Mouse (Mus musculus): ENCODE measurements at regions not wholly inside any gene's neighbourhood (a gene's known extent, or its start where the extent isn't known, plus 50 kb on each side); places are given as distances from the start of the nearest gene placed in this dataset.
"Not testable (repeated sequence)": the region's sequence is repeated elsewhere in the genome, so short reads cannot be mapped to it uniquely, and the experiment has no call there.

DNA sequence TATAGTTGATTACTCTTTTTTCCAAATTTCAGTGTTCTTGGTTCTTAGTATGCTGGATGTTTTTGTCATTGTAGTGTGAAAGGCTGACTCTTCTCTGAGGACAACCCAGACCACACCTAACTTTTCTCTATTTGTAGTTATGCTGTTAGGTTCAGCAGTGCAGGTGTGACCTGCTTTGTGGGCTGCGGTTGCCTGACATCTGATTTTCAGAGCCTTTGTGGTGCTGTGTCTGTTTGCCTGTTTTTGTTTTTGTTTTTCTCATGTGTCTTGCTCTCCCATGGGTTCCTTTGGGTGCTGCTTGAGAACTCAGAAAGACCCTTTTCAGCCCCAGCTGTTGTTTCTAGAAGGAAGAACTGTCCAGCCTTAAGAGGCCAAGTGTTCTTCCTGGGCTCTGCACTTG, 52.0 kb upstream of the Trpm1 start:
- no peak for DNase-seq

DNA sequence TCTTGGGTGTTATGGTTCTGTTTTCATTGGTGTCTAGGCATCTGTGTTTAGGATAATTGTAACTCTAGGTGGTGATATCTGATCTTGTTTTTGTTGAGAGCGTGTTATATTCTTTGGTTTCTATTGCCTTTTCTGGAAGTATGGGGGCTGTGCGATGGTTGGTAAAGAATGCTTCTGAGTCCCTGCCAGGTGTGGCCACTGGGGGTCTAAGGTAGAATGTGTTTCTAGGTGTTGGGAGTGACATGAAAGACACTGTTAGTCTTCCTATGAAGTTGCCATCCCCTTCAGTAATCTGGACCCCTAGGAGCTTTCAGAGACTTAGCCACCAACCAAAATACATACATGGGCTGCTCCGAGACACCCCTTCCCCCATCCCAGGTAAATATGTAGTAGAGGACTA, 54.0 kb upstream of the Trpm1 start:
- DNase-seq, result no peak

DNA sequence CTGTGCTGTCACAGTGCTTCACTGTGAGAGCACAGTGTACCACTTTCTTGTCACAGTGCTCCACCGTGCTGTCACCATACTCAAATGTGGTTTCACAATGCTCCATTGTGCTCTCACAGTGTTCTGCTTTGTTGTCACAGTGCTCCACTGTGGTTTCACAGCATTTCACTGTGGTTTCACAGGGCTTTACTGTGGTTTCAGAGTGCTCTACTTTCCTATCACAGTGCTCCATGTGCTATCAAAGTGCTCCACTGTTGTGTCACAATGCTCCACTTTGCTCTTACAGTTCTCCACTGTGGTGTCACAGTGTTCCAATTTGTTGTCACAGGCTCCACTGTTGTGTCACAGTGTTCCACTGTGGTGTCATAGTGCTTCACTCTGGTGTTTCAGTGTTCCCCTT, 63.6 kb upstream of the Trpm1 start:
- DNase-seq, result no peak

DNA sequence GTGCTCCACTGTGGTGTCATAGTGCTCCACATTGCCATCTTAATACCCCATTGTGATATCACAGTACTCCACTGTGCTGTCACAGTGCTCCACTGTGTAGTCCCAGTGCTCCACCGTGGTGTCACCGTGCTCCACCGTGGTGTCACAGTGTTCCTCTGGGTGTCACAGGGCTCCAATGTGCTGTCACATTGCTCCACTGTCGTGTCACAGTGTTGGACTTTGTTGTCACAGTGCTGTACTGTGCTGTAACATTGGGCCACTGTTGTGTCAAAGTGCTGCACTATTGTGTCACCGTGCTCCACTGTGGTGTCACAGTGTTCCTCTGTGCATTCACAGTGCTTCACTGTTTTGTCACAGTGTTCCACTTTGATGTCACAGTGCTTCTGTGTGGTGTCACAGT, 64.6 kb upstream of the Trpm1 start:
- no peak for DNase-seq

DNA sequence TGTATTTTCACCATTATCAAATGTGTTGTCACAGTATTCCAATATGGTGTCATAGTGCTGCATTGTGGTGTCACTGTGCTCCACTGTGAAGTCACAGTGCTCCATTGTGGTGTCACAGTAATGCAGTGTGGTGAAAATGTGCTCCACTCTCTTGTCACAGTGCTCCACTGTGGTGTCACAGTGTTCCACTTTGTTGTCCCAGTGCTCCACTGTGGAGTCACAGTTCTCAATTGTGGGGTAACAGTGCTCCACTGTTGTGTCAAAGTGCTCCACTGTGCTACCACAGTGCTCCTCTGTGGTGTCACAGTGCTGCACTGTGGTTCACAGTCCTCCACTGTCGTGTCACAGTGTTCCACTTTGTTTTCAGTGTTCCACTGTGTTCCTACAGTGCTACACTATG, 69.7 kb upstream of the Trpm1 start:
- DNase-seq, result not testable (repeated sequence)

DNA sequence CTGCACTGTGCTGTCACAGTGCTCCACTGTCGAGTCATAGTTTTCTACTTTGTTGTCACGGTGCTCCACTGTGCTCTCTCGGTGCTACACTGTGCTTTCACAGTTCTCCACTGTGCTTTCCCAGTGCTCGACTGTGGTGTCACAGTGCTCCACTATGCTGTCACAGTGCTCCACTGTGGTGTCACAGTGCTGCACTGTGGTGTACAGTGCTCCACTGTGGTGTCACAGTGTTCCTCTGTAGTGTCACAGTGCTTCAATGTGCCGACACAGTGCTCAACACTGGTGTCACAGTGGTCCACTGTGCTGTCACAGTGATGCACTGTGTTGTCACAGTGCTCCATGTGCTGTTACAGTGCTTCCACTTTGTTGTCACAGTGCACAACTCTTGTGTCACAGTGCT, 71.0 kb upstream of the Trpm1 start:
- DNase-seq, result no peak

DNA sequence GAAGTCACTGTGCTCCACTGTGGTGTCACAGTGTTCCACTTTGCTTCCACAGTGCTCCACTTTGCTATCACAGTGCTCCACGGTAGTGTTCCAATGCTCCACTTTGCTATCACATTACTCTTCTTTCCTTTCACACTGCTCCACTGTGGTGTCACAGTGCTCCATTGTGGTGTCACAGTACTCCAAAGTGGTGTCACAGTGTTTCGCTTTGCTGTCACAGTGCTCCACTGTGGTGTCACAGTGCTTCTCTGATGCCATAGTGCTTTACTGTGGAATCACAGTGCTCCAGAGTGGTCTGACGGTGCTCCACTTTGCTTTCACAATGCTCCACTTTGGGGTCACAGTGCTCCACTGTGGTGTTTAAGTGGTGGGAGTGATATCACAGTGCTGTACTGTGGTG, 71.4 kb upstream of the Trpm1 start:
- DNase-seq, result no peak

DNA sequence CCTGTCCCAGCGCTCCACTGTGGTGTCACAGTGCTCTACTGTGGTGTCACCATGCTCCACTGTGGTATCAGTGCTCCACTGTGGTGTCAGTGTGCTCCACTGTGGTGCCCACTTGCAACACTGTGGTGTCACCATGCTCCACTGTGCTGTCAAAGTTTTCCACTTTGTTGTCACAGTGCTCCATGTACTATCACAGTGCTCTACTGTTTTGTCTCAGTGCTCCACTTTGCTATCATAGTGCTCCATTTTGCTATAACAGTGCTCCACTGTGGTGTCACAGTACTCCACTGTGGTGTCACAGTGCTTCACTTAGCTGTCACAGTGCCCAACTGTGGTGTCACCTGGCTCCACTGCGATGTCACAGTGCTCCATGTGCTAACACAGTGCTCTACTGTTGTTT, 72.0 kb upstream of the Trpm1 start:
- DNase-seq, result no peak

DNA sequence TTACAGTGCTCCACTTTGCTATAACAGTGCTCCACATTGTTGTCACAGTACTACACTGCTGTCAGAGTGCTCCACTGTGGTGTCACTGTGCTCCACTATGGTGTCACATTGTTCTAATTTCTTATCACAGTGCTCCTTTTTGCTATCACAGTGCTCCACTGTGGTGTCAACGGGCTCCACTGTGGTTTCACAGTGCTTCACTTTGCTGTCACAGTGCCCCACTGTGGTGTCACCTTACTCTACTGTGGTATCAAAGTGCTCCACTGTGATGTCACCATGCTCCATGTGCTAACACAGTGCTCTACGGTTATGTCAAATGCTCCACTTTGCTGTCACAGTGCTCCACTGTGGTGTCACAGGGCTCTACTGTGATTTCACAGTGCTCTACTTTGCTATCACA, 72.6 kb upstream of the Trpm1 start:
- DNase-seq, result no peak

DNA sequence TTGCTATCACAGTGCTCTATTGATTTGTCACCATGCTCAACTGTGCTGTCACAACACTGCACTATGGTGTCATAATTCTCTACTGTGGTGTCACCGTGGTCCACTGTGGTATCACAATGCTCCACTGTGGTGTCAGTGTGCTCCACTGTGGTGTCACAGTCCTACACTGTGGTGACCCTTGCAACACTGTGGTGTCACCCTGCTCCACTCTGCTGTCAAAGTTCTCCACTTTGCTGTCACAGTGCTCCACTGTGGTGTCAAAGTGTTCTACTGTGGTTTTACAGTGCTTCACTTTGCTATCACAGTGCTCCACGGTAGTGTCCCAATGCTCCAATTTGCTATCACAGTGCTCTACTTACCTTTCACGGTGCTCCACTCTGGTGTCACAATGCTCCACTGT, 74.3 kb upstream of the Trpm1 start:
- no peak for DNase-seq

DNA sequence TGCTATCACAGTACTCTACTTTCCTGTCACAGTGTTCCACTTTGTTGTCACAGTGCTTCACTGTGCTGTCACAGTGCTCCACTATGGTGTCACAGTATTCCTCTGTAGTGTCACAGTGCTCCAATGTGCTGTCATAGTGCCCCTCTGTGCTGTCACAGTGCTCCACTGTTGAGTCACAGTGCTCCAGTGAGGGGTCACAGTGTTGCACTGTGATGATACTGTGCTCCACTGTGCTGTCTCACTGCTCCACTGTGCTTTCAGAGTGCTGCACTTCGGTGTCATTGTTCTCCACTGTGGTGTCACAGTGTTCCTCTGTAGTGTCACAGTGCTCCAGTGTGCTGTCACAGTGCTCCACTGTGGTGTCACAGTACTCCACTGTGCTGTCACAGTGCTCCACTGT, 75.0 kb upstream of the Trpm1 start:
- no peak for DNase-seq

DNA sequence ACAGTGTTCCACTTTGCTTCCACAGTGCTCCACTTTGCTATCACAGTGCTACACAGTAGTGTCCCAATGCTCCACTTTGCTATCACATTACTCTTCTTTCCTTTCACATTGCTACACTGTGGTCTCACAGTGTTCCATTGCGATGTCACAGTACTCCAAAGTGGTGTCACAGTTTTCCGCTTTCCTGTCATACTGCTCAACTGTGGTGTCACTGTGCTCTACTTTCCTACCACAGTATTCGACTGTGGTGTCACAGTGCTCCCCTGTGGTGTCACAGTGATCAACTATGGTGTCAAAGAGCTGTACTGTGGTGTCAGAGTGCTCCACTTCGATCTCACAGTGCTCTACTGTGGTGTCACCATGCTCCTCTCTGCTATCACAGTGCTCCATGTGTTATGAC, 76.1 kb upstream of the Trpm1 start:
- no peak for DNase-seq

DNA sequence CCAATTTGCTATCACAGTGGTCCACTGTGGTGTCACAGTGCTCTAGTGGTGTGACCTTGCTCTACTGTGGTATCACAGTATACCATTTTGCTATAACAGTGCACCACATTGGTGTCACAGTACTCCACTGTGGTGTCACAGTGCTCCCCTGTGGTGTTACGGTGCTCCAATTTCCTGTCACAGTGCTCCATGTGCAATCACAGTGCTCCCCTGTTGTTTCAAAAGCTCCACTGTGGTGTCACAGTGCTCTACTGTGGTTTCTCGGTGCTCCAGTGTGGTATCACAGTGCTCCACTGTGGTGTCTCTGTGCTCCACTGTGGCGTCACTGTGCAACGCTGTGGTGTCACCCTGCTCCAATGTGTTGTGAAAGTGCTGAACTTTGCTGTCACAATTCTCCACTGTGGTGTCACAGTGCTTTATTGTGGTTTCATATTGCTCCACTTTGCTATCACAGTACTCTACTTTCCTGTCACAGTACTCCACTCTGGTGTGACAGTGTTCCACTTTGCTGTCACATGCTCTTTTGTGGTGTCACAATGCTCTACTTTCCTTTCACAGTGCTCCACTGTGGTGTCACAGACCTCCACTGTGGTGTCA, 76.8 kb upstream of the Trpm1 start:
- no peak for DNase-seq

DNA sequence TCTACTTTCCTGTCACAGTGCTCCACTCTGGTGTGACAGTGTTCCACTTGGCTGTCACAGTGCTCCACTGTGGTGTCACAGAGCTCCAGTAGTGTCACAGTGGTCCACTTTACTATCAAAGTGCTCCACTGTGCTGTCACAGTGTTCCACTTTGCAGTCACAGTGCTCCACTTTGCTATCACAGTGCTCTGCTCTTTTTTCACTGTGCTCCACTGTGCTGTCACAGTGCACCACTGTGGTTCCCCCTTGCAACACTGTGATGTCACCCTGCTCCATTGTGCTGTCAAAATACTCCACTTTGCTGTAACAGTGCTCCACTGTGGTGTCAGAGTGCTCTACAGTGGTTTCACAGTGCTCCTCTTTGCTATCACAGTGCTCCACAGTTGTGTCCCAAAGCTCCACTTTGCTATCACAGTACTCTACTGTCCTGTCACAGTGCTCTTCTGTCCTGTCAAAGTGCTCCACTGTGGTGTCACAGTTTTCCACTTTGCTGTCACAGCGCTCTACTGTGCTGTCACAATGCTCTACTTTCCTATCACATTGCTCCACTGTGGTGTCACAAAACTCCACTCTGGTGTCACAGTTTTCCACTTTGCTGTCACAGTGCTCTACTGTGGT, 77.8 kb upstream of the Trpm1 start:
- no peak for DNase-seq

DNA sequence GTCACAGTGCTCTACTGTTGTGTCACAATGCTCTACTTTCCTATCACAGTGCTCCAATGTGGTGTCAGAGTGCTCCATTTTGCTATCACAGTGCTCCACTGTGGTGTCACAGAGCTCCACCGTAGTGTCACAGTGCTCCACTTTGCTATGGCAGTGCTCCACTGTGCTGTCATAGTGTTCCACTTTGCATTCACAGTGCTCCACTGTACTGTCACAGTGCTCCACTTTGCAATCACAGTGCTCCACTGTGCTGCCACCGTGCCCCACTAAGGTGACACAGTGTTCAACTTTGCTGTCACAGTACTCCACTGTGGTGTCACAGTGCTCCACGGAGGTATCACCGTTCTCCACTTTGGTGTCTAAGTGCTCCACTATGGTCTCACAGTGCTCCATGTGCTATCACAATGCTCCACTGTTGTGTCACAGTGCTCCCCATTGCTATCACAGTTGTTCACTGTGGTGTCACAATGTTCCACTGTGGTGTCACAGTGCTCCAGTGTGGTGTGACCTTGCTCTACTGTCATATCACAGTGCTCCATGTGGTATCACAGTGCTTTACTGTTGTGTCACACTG, 78.9 kb upstream of the Trpm1 start:
- DNase-seq, result no peak

DNA sequence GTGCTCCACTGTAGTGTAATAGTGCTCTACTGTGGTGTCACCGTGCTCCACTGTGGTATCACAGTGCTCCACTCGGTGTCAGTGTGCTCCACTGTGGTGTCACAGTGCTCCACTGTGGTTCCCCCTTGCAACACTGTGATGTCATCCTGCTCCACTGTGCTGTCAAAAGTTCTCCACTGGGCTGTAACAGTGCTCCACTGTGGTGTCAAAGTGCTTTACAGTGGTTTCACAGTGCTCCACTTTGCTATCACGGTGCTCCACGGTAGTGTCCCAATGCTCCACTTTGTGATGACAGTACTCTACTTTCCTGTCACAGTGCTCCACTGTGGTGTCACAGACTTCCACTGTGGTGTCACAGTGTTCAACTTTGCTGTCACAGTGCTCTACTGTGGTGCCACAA, 79.4 kb upstream of the Trpm1 start:
- no peak for DNase-seq

DNA sequence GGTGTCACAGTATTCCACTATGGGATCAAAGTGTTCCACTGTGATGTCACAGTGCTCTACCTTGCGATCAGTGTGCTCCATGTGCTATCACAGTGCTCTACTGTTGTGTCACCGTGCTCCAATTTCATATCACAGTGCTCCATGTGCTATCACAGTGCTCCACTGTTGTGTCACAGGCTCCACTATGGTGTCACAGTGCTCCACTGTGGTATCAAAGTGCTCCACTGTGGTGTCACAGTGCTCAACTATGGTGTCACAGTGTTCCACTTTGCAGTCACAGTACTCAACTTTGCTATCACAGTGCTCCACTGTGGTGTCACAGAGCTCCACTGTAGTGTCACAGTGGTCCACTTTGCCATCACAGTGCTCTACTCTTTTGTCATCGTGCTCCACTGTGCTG, 79.9 kb upstream of the Trpm1 start:
- no peak for DNase-seq

DNA sequence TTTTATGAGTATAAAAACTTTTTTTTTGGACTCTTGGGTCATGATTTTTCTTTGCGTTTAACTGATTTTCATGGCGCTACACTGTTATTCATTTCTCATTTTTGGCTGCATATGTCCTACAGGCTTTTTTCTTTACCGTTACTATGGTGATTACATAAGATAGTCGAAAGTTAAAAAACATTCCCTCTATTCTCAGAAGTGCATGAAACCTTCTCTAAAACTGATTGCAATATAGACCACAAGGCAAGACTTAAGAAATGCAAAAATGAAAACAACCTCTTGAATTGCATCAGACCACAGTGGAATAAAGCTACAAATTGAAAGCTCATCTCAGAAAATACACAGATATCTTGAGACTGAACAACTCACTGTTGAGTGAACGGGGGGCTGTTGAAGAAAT, 82.7 kb upstream of the Trpm1 start:
- DNase-seq, result no peak

DNA sequence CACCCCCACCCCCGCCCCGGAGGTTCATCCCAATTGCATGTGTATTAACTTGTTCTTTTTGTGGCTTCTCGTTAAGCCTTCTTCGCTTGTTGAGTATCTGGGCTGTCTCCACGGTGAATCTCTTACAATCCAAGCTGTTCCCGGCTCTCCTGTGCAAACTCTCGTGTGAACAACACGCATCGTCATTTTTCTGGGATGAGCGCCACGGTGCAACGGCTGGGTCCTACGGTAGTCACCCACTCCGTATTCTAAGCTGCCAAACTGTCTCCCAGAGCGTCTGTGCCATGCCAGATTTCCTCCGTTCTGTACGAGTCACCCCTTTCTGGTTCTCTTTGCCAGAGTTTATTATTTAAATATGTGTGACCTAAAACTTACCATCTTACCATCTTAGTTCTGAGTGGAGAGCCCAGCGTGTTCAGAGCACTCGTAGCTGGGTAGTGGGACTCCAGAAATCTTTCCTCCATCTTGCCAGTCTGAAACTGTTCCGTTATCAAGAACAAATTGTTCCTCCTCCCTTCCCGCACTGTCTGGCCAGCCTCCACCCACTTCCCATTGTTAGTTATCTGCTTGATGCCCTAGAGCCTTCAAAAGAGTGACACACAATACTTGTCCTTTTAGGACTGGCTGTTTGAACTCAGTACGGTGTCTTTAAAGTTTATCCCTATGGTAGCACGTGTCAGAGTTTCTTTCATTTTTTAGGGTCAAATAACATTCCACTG, 87.9 kb upstream of the Trpm1 start:
- DNase-seq, result no peak

DNA sequence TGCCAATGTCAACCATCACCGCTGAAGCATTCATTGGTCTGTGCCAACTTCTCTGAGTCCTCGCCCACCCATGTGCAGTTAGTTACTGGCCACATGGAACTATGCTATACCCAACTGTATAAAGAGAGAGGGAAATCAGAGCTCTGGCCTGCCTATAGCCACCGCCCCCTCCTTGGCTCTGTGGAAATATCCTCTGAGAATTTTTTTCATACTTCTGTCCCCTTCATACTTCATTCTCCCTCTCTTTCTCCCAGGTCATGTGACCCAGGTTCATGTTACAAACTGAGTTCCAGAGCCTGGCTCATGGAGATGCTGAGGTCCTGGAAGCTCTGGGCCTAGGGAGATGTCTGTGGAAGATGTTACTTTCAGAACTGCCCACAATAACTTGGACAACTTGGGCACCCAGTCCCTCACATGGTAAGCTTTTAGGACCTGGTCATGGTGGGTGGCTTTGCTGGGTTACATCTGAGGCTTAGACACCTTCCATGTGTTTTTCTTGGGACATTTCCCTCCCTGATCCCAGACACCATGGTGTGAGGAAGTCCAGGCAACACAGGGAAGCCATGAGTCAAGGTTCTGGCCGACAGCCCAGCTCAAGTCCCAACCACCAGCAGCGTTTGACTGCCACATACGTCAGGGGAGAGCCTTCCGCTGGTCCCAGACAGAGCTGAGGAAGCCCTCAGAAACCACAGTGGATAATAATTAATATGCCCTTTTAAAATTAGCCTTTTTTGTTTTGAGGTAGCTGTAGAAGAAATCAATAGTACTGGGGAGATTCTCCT, 89.0 kb upstream of the Trpm1 start:
- DNase-seq, result peak; percentile 64

DNA sequence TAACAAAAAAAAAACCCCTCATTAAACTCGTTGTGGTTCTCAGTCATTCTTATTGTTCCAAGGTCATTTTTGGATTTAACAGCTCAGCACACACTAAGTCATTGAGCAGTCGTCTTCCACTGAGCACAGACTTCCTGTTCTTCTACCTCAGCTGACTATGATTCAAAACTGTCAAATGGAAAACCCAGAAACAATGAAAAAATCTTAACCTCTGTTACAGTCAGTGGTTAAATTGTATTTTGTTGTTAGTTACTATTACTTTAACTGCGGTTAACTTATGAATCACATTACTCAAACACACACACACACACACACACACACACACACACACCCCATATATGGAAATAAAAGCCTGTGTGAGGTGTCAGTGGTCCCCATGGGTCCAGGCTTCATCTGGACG, 92.5 kb upstream of the Trpm1 start:
- no peak for DNase-seq

DNA sequence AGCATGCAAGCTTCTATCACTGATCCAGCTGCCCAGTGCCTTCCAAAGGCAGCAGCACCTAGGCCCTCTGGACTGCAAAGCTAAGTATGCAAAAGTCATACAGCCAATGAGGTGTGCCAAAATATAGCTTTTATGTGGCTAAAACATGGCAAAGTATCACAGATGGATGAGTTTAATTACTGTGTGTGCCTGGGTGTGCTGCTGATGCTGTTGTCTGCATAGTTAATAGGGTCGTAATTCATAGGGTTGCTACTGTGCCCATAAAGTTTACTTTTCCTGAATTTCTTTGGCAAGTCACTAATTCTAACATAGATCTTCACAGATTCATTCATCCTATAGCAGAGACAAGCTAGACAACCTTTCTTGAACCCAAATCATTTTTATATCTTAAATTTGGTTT, 93.1 kb upstream of the Trpm1 start:
- DNase-seq, result no peak

DNA sequence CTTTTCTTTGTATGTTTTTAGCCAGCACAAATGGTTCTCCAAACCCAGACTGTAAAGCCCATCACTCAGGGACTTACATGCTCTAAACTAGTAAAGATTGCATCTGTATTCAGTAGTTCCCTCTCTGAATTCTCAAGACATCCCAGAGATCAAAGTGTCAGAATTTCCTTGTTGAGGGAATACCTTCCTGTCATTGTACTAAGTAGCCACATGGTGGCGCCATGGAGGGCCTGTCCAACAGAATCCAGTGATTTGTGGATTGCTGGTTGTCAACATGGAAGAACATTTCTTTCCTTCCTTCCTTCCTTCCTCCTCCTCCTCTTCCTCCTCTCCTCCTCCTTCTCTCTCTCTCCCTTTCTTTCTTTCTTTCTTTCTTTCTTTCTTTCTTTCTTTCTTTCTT, 93.6 kb upstream of the Trpm1 start:
- DNase-seq, result no peak
